Mouse (Mus musculus) monocyte, adult 2 months (primary cell): ENCODE measurements around the gene Mgme1.

Experiments used
- DNase-seq, 2 experiments: peaks; one replicate each; pipeline ENCODE4 v3.0.0; 2022; ENCODE audit warnings: low spot score in 2 of 2, low read depth in 1 of 2

Gene Mgme1

GRCm38 (mm10) chr2:144301101-144301500 lies 30.6 kb downstream of the Mgme1 start:
- DNase-seq: no peak

DNA sequence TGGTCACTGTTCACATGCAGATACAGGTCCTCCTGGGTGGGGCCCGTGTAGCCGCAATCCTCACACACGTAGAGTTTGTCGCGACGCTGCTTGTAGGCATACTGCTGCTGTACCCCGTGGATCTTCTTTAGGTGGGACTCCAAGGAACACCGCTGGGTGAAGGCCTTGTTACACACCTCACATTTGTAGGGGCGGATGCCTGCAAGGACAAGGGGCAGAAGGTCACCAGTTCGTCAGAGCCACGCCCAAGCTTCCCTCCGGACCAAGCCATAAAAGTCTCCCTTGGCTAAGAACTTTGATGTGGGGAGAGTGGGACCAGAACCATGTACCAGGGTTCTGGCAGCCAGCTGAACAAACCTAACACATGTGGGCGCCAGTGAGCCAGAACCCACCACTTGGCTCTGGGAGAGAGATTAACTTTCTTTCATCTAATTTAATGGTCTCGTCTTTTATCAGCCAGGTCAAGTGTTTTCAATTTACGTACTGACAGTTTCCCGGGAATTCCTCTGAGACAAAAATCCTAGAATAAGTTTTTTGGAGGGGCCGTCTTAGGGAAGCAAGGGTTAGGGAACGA lies 35.3 kb downstream of the Mgme1 start:
- DNase-seq: no peak

GRCm38 (mm10) chr2:144308561-144308960 lies 38.1 kb downstream of the Mgme1 start:
- no peak for DNase-seq

DNA sequence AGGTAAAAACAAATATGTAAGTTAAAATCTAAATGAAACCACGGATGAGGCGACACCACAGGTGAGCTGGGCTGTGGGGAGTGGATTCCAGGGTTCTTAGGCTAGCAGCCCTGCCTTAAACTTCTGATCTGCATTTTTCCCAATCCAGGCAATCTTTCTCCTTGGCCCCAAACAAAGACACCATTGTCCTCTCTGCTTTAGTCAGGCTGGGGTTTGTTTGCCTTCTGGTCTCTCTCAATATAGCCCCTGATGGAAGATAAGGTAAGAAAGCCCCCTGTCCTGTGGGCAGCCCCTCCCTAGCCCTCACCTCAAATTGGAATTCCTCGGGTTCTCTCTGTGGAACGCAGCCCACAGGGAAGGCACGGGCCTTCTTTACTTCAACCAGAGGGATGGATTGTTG lies 39.8 kb downstream of the Mgme1 start:
- no peak for DNase-seq

DNA sequence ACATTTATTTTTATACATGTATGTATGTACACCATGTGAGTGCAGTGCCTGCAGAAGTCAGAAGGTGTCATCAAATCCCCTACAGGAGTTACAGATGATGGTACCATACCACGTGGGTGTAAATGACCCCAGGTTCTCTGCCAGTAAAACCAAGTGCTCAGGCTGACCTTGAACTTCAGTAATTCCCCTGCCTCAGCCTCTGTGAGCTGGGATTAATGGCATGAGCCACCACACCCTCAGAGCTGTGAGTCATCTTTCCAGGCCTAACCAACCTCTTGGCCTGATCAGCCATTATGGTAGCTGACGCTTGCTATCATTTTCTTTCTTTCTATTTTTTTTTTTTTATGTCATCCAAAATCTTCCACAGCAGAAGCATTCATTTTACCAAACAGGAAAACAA lies 40.9 kb downstream of the Mgme1 start:
- no peak for DNase-seq

- DNase-seq: no peak
Observed at GRCm38 (mm10) chr2:144324218-144324617, 53.8 kb downstream of the Mgme1 start.

GRCm38 (mm10) chr2:144329451-144329850 lies 59.0 kb downstream of the Mgme1 start:
- DNase-seq: no peak

GRCm38 (mm10) chr2:144329937-144330336 lies 59.5 kb downstream of the Mgme1 start:
- DNase-seq: no peak

DNA sequence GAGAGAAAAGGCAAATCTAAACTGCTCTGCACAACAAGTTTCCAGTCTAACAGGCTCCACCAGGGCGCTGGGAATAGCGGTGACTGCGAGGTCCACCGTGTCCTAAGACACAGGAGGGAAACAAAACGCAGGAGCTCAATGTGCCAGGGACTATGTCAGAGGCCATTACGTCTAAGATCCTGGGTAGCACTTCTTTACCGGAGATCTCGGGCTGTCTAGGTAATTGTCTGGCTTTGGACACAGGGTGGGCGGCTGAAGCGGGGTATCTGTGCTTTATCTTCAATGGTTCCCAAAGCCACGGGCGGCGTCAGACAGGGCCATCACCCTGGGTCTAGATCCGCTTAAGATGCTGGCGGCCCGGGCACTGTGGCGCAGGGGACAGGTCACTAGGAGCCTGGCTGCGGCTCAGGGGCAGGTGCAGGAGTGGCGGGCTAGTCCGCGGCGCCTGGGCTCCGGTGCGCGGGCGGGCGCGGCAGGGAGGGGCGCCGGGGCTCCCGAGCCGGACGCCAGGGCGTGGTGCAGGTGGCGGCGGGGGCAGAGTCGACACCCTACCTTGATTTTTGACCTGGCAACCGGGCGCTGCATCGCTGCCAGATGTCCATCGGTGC lies 60.0 kb downstream of the Mgme1 start:
- no peak for DNase-seq
